Mouse (Mus musculus) embryonic facial prominence, embryonic 15.5 days (tissue): ENCODE measurements around the gene Cep152. TPM values are rescaled to one million over a fixed set of nuclear protein-coding genes. Genes with fewer than 3 reads are reported as not detected.

Experiments used
- ATAC-seq: fragments of 200-750 bp; cut with Nextera tagmentation; 2 replicates; pipeline ENCODE4 v1.8.0; 2017; ENCODE audit warnings: low read depth, moderate TSS enrichment; ENCODE audit not compliant: insufficient number of reproducible peaks, low FRiP score, low TSS enrichment
- H3K27ac ChIP-seq: fragments of 300-500 bp; sonication (generic); replicated peaks from 2 replicates; pipeline ENCODE4 v1.5.1; 2015; ENCODE audit warnings: mild to moderate bottlenecking, inconsistent platforms
- H3K27me3 ChIP-seq: fragments of 300-500 bp; sonication (generic); 2 replicates; pipeline ENCODE4 v1.6.1; 2015; ENCODE audit warnings: inconsistent platforms
- H3K36me3 ChIP-seq: fragments of 300-500 bp; sonication (generic); 2 replicates; pipeline ENCODE4 v1.6.1; 2015; ENCODE audit warnings: mild to moderate bottlenecking, inconsistent platforms
- H3K4me1 ChIP-seq: fragments of 300-500 bp; sonication (generic); 2 replicates; pipeline ENCODE4 v1.6.1; 2015; ENCODE audit warnings: inconsistent platforms
- H3K4me2 ChIP-seq: fragments of 300-500 bp; sonication (generic); replicated peaks from 2 replicates; pipeline ENCODE4 v1.6.1; 2015; ENCODE audit warnings: mild to moderate bottlenecking, inconsistent platforms
- H3K4me3 ChIP-seq: fragments of 300-500 bp; sonication (generic); replicated peaks from 2 replicates; pipeline ENCODE4 v1.5.1; 2015; ENCODE audit warnings: mild to moderate bottlenecking, inconsistent platforms
- H3K9ac ChIP-seq: fragments of 300-500 bp; sonication (generic); 2 replicates; pipeline ENCODE4 v1.6.1; 2015; ENCODE audit warnings: inconsistent platforms
- H3K9me3 ChIP-seq: fragments of 300-500 bp; sonication (generic); replicated peaks from 2 replicates; pipeline ENCODE4 v1.6.1; 2016; ENCODE audit warnings: inconsistent platforms
- WGBS: fragments of 180-500 bp; shearing (Covaris S2); methylation state at CpG from one replicate; pipeline ENCODE4 v1.1.7; 2015; 5-methylcytosine and 5-hydroxymethylcytosine counted together
- polyA plus RNA-seq: library from polyadenylated mRNA; unstranded; fragments of >200 nt; fragmentation: Nextera tagmentation; extraction: Ambion mirVana; gene quantifications from 2 replicates; pipeline ENCODE4 v1.2.1, GENCODE M21; 2015

The Cep152 gene
- polyA plus RNA-seq, result 7.3 and 8.3 TPM in 2 replicates

- peak; percentile 97 for ATAC-seq
- peaks cover 18% of the 10 kb centered on the region for H3K4me1 ChIP-seq
- no peaks in the 10 kb centered on the region for H3K27me3 ChIP-seq
- H3K4me3 ChIP-seq, result peak within 1 kb of the TSS; percentile 92
- H3K36me3 ChIP-seq, result no peaks in the 10 kb centered on the region
- H3K9ac ChIP-seq, result peak within 1 kb of the TSS; percentile 78
- peak within 1 kb of the TSS; percentile 71 for H3K4me2 ChIP-seq
- under 1% methylated on average over 50 of the region's 50 CpGs for WGBS
- no peaks in the 10 kb centered on the region for H3K9me3 ChIP-seq
- peak within 1 kb of the TSS; percentile 39; the same call in 1 of the 2 replicates for H3K27ac ChIP-seq
Measured at GRCm38 (mm10) chr2:125624837-125625351, at the start of gene Cep152. Cep152 (minus strand) TSS chr2:125625113.

GRCm38 (mm10) chr2:125672957-125673631 lies 48.2 kb upstream of the Cep152 start, which contains the start of gene Eid1:
Eid1 (plus strand) TSS chr2:125673095.
- H3K27me3 ChIP-seq, result no peaks in the 10 kb centered on the region
- peaks cover 12% of the 10 kb centered on the region for H3K4me1 ChIP-seq
- under 1% methylated on average over 79 of the region's 79 CpGs for WGBS
- H3K9me3 ChIP-seq, result no peaks in the 10 kb centered on the region
- H3K4me2 ChIP-seq, result peak within 1 kb of the TSS; percentile 57
- peak within 1 kb of the TSS; percentile 96 for H3K27ac ChIP-seq
- H3K4me3 ChIP-seq, result peak within 1 kb of the TSS; percentile 77
- no peaks in the 10 kb centered on the region for H3K36me3 ChIP-seq
- ATAC-seq, result peak; percentile 91
- H3K9ac ChIP-seq, result peak within 1 kb of the TSS; percentile 68

- Histone ChIP-seq H3K27me3 (no peaks in the 10 kb centered on the region), H3K4me3 (peak overlapping the region; percentile 77), H3K36me3 (no peaks in the 10 kb centered on the region), H3K4me2 (peak overlapping the region; percentile 57), H3K9me3 (no peaks in the 10 kb centered on the region), H3K9ac (peak overlapping the region; percentile 68; the same call in 1 of the 2 replicates), H3K27ac (peak overlapping the region; percentile 96), H3K4me1 (peaks cover 12% of the 10 kb centered on the region)
- WGBS, result 16% methylated on average over 11 of the region's 20 CpGs
- ATAC-seq, result no peak
Measured at GRCm38 (mm10) chr2:125672568-125672956, 47.6 kb upstream of the Cep152 start.

- Histone ChIP-seq H3K4me3 (no peak overlapping the region), H3K36me3 (no peaks in the 10 kb centered on the region), H3K9ac (no peak overlapping the region), H3K9me3 (no peaks in the 10 kb centered on the region), H3K27me3 (no peaks in the 10 kb centered on the region), H3K27ac (no peak overlapping the region), H3K4me1 (peaks cover 15% of the 10 kb centered on the region), H3K4me2 (no peak overlapping the region)
- ATAC-seq, result no peak
- 57% methylated on average over 1 of the region's 1 CpGs for WGBS
Measured at GRCm38 (mm10) chr2:125670846-125671245, 45.9 kb upstream of the Cep152 start.

GRCm38 (mm10) chr2:125667721-125668120 lies 42.8 kb upstream of the Cep152 start:
- WGBS, result 72% methylated on average over 7 of the region's 7 CpGs
- H3K27me3 ChIP-seq, result no peaks in the 10 kb centered on the region
- H3K36me3 ChIP-seq, result no peaks in the 10 kb centered on the region
- H3K9me3 ChIP-seq, result no peaks in the 10 kb centered on the region
- no peak overlapping the region for H3K4me2 ChIP-seq
- no peak overlapping the region for H3K4me3 ChIP-seq
- H3K27ac ChIP-seq, result no peak overlapping the region
- no peak for ATAC-seq
- no peak overlapping the region for H3K9ac ChIP-seq
- H3K4me1 ChIP-seq, result peaks cover 6% of the 10 kb centered on the region; the same call in 1 of the 2 replicates

- Histone ChIP-seq H3K4me2 (no peak overlapping the region), H3K4me3 (no peak overlapping the region), H3K9ac (no peak overlapping the region), H3K36me3 (no peaks in the 10 kb centered on the region), H3K4me1 (peaks cover 3% of the 10 kb centered on the region; the same call in 1 of the 2 replicates), H3K27me3 (no peaks in the 10 kb centered on the region), H3K27ac (no peak overlapping the region), H3K9me3 (no peaks in the 10 kb centered on the region)
- 39% methylated on average over 5 of the region's 5 CpGs for WGBS
- ATAC-seq, result no peak
Measured at GRCm38 (mm10) chr2:125667184-125667583, 42.3 kb upstream of the Cep152 start.

GRCm38 (mm10) chr2:125666668-125667067 lies 41.8 kb upstream of the Cep152 start:
- no peak overlapping the region for H3K9ac ChIP-seq
- no peaks in the 10 kb centered on the region for H3K36me3 ChIP-seq
- H3K4me3 ChIP-seq, result no peak overlapping the region
- H3K27ac ChIP-seq, result no peak overlapping the region
- no peak overlapping the region for H3K4me2 ChIP-seq
- peaks cover 3% of the 10 kb centered on the region; the same call in 1 of the 2 replicates for H3K4me1 ChIP-seq
- WGBS, result 75% methylated on average over 4 of the region's 4 CpGs
- H3K9me3 ChIP-seq, result no peaks in the 10 kb centered on the region
- H3K27me3 ChIP-seq, result no peaks in the 10 kb centered on the region
- ATAC-seq, result no peak

- H3K27ac ChIP-seq, result no peak overlapping the region
- no peaks in the 10 kb centered on the region for H3K9me3 ChIP-seq
- no peaks in the 10 kb centered on the region for H3K27me3 ChIP-seq
- no peaks in the 10 kb centered on the region for H3K36me3 ChIP-seq
- no peak overlapping the region for H3K4me2 ChIP-seq
- ATAC-seq, result no peak
- H3K4me3 ChIP-seq, result no peak overlapping the region
- peaks cover 4% of the 10 kb centered on the region for H3K4me1 ChIP-seq
- H3K9ac ChIP-seq, result no peak overlapping the region
- 87% methylated on average over 4 of the region's 4 CpGs for WGBS
Measured at GRCm38 (mm10) chr2:125665909-125666308, 41.0 kb upstream of the Cep152 start.

- no peaks in the 10 kb centered on the region for H3K27me3 ChIP-seq
- peaks cover 11% of the 10 kb centered on the region for H3K4me1 ChIP-seq
- H3K36me3 ChIP-seq, result no peaks in the 10 kb centered on the region
- no peak overlapping the region for H3K4me3 ChIP-seq
- H3K27ac ChIP-seq, result no peak overlapping the region
- no peak overlapping the region for H3K9ac ChIP-seq
- no peak for ATAC-seq
- H3K4me2 ChIP-seq, result no peak overlapping the region
- no peaks in the 10 kb centered on the region for H3K9me3 ChIP-seq
- 86% methylated on average over 5 of the region's 5 CpGs for WGBS
Measured at GRCm38 (mm10) chr2:125665213-125665612, 40.3 kb upstream of the Cep152 start.

- Histone ChIP-seq H3K9me3 (no peaks in the 10 kb centered on the region), H3K4me1 (peaks cover 16% of the 10 kb centered on the region), H3K27me3 (no peaks in the 10 kb centered on the region), H3K4me3 (no peak overlapping the region), H3K4me2 (no peak overlapping the region), H3K9ac (no peak overlapping the region), H3K27ac (no peak overlapping the region), H3K36me3 (no peaks in the 10 kb centered on the region)
- no peak for ATAC-seq
- 74% methylated on average over 3 of the region's 3 CpGs for WGBS
Measured at GRCm38 (mm10) chr2:125662517-125662916, 37.6 kb upstream of the Cep152 start.

GRCm38 (mm10) chr2:125661156-125661555 lies 36.2 kb upstream of the Cep152 start:
- 58% methylated on average over 4 of the region's 4 CpGs for WGBS
- Histone ChIP-seq H3K27me3 (no peaks in the 10 kb centered on the region), H3K9ac (no peak overlapping the region), H3K4me1 (peaks cover 16% of the 10 kb centered on the region), H3K27ac (no peak overlapping the region), H3K4me3 (peak overlapping the region; percentile 33), H3K9me3 (no peaks in the 10 kb centered on the region), H3K36me3 (no peaks in the 10 kb centered on the region), H3K4me2 (peak overlapping the region; percentile 51)
- ATAC-seq, result no peak
